Mouse (Mus musculus) lung, adult 2 months (tissue): Measurements from ENCODE around the gene Ncapg. TPM values are rescaled to one million over a fixed set of nuclear protein-coding genes. Genes with fewer than 3 reads are reported as not detected.

Source experiments
- DNase-seq: peaks from one replicate; pipeline ENCODE4 v3.0.0; 2022
- H3K4me1 ChIP-seq: fragments of 200-500 bp; 2 replicates; pipeline ENCODE4 v1.6.1; 2011; ENCODE audit warnings: low read length; ENCODE audit not compliant: control insufficient read depth, insufficient read depth
- H3K4me3 ChIP-seq: fragments of 200-500 bp; replicated peaks from 2 replicates; pipeline ENCODE3; 2011; ENCODE audit warnings: low read depth, mild to moderate bottlenecking, control low read depth, low read length; ENCODE audit errors: extremely low read depth
- CTCF ChIP-seq: fragments of 200-500 bp; IDR thresholded peaks from 2 replicates; pipeline ENCODE4 v1.5.1; 2011; ENCODE audit warnings: mild to moderate bottlenecking, low read length, control low read depth; ENCODE audit not compliant: insufficient read depth
- POLR2A ChIP-seq: fragments of 200-500 bp; IDR thresholded peaks from 2 replicates; pipeline ENCODE4 v1.6.1; 2011; ENCODE audit warnings: low read depth, mild to moderate bottlenecking, control low read depth, low read length, borderline replicate concordance; ENCODE audit errors: extremely low read depth
- WGBS: fragments of 180-500 bp; shearing (Covaris S2); methylation state at CpG from one replicate; pipeline ENCODE4 v1.1.7; 2018; 5-methylcytosine and 5-hydroxymethylcytosine counted together
- polyA plus RNA-seq: library from polyadenylated mRNA; depleted of rRNA; stranded (reverse); fragments of >200 nt; gene quantifications from 2 replicates; pipeline ENCODE4 v1.2.3, GENCODE M21; 2012; rRNA removed

Gene Ncapg
- polyA plus RNA-seq, 1 experiment: 0.32 TPM

- Histone ChIP-seq H3K4me3 (no peak overlapping the region), H3K4me1 (no peaks in the 10 kb centered on the region)
- DNase-seq: no peak
- 88% methylated on average over 4 of the region's 4 CpGs for WGBS
- TF ChIP-seq POLR2A: no peak
- no peak for TF ChIP-seq CTCF
Measured at GRCm38 (mm10) chr5:45689152-45689551, 19.4 kb downstream of the Ncapg start.

DNA sequence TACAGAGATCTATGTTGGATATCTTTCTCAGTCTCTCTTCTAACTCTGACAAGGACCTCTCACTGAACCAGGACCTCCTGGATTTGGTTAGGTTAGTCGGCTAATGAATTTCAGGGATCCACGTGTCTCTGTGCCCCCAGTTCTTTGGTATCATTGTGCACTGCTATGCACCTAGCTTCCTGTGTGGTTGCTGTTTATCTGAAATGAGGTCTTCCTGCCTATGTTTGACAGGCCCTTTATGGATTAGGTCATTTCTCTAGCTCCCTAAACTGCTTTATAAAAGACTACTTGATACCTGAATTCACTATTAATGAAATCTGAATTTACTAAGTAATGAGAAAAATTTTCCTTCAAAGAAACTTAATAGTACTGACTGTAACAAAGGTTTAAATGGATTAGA lies 21.1 kb downstream of the Ncapg start:
- WGBS: 70% methylated on average over 2 of the region's 2 CpGs
- no peaks in the 10 kb centered on the region for H3K4me1 ChIP-seq
- no peak overlapping the region for H3K4me3 ChIP-seq
- DNase-seq: no peak
- TF ChIP-seq CTCF (no peak), POLR2A (no peak)

DNA sequence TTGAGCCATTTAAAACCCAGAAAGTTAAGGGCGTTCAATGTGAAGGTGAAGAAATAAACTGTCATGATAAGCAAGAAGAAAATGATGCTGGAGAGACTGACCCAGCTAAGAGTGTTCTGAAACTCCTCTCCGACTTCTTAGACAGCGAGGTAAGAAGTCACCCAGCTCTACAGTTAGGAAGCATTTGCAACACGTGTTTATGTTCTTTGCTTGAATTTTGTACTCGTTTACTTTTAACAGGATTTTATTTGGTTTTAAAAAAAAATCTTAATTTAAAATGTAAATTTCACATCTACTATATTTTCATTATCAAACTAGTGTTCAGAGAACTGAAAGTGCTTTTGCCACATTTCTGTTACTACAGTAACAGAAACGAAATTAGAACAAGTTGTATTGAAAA lies 22.0 kb downstream of the Ncapg start:
- TF ChIP-seq POLR2A: no peak
- no peak for TF ChIP-seq CTCF
- no peak overlapping the region for H3K4me3 ChIP-seq
- WGBS: 85% methylated on average over 6 of the region's 6 CpGs
- no peak for DNase-seq
- H3K4me1 ChIP-seq: no peaks in the 10 kb centered on the region

GRCm38 (mm10) chr5:45706811-45707210 lies 37.1 kb downstream of the Ncapg start:
- no peak overlapping the region for H3K4me3 ChIP-seq
- DNase-seq: no peak
- TF ChIP-seq CTCF (no peak), POLR2A (no peak)
- H3K4me1 ChIP-seq: no peaks in the 10 kb centered on the region
- WGBS: 94% methylated on average over 2 of the region's 2 CpGs

GRCm38 (mm10) chr5:45709653-45710052 lies 39.9 kb downstream of the Ncapg start:
- H3K4me1 ChIP-seq: no peaks in the 10 kb centered on the region
- H3K4me3 ChIP-seq: no peak overlapping the region
- TF ChIP-seq CTCF (no peak), POLR2A (no peak)
- 89% methylated on average over 2 of the region's 2 CpGs for WGBS
- DNase-seq: no peak

- TF ChIP-seq POLR2A (no peak), CTCF (no peak)
- no peak overlapping the region for H3K4me3 ChIP-seq
- H3K4me1 ChIP-seq: no peaks in the 10 kb centered on the region
- WGBS: 81% methylated on average over 6 of the region's 6 CpGs
- no peak for DNase-seq
Measured at GRCm38 (mm10) chr5:45718848-45719488, 49.2 kb downstream of the Ncapg start.

- Histone ChIP-seq H3K4me1 (no peaks in the 10 kb centered on the region), H3K4me3 (no peak overlapping the region)
- no peak for TF ChIP-seq CTCF
- TF ChIP-seq POLR2A: no peak
- 87% methylated on average over 2 of the region's 2 CpGs for WGBS
- no peak for DNase-seq
Measured at GRCm38 (mm10) chr5:45733751-45734150, 64.0 kb downstream of the Ncapg start.

- Histone ChIP-seq H3K4me3 (no peak overlapping the region), H3K4me1 (no peaks in the 10 kb centered on the region)
- TF ChIP-seq CTCF (no peak), POLR2A (no peak)
- WGBS: 88% methylated on average over 1 of the region's 1 CpGs
- no peak for DNase-seq
Measured at GRCm38 (mm10) chr5:45737911-45738310, 68.2 kb downstream of the Ncapg start.

Other genes with a start within 250 kb of the Ncapg start
- 54.9 and 57.6 TPM in 2 replicates for gene Qdpr, start 219.7 kb upstream of the Ncapg start, polyA plus RNA-seq
- not detected in 2 replicates for gene Clrn2, start 216.2 kb upstream of the Ncapg start, polyA plus RNA-seq
- 9.9 and 14.7 TPM in 2 replicates for gene Lap3, start 176.5 kb upstream of the Ncapg start, polyA plus RNA-seq
- gene Med28, start 149.7 kb upstream of the Ncapg start, polyA plus RNA-seq: 96.6 and 99.9 TPM in 2 replicates
- 0.04 TPM in 1 of 2 replicates, not detected in the other for gene Fam184b, start 30.3 kb upstream of the Ncapg start, polyA plus RNA-seq
- 1.4 and 3.2 TPM in 2 replicates for gene Lcorl, start 187.7 kb downstream of the Ncapg start, polyA plus RNA-seq